Mouse (Mus musculus): ENCODE data around the gene Wdr63.

Wdr63 gene

DNA sequence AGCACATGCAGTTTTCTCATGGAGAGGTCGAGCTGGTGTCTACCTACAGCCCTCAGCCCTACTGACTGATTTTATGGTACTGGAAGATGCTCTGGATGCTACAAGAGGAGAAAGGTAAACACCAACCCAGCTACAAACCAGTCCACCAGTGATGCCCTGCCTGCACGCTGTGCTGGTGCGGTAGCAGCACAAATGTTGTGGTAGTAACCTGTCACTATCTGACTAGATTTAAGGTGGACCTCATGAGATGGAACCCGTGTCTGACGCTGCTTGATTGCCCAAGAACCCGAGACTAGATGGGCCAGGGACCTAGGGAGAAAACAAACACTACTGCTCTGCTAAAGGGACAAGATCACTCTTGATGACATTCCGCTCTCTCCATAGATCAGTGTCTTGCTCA, 50.8 kb downstream of the Wdr63 start:
- DNase-seq (ENCODE audit: low spot score in 2 of 2), result no peak

DNA sequence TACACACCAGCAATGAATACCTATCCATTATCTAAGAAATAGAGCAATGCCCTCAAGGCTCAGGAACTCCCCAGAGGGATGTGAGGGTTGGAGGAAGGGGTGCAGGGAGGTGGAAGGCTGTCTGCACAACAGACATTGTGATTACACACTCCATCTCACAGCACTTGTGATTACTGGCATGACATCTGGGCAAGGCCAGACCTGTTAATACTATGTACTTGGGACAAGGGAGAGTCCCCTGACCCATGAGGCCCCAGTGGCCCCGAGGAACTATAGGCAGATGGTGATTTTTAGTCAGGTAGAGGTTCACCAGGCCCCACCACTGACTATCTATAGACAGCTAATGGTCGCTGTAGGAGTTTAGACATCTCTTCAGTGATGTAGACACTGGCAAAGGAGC, 54.1 kb downstream of the Wdr63 start:
- DNase-seq (ENCODE audit: low spot score in 2 of 2), result no peak

DNA sequence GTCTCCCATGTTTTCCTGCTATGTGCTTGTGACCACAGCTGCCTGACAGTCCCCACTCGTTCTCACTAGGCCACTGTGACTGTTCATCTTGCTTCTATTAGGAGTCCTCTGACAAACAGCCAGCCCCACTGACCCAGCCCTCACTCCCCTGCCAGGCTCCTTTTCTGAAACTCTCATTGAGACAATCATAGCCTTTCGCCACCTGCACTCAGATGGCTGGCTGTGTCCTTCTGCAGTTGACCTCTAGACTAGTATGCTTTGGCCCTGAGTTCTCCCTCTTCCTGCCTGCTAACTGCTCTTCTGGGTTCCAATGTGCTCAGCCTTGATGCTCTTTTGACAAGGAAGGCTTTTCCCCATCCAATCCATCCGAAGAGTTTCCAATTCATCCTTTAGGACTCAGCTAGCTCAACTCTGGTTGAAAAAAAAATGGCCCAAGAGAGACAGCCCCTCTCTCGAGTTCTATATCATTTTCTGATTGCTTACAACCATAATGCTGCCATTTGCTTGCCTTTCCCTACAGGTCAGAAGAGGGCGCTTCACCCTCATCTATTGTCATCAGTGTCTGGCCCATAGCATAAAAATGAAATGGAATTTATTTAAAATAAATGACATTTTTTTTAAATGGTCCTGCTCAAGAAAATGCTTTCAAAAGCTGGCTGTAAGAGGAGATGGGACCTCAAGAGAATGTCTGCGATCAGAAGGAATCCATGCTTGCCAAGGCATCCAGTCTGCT, 54.7 kb downstream of the Wdr63 start:
- DNase-seq (ENCODE audit: low spot score in 2 of 2), result no peak

DNA sequence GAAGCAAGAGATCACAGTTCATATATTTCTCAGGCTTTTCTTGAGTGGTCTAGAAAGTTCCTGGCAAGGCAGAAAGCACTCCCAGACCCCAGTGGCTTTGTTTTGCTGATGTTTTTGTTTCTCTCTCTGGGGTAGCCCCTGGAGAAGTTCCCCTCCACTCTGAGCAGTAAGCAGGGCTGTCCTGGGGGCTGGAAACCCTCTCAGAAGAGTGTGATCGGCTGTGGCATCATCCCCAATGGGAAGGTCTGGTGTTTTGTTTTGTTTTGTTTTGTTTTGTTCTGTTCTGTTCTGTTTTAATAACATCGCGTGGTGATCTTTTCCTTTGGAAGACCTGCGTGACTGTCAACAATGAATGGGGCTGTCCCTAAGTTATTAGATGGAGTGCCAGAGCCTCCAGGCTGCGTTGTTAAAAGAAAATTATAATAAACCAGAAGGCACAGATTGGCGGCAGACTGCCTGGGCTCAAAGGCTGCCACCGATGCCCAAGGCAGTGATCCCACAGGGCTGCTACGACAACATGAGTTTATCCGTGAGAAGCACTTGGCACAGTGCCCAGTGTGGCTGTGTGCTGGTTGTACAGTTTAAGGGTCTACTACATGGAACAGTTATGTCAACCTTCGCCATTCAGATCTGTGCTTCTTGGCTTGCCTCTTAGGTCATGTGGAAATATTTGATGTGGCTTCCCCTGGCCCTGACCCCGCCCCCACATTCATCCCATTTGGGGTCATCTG, 56.5 kb downstream of the Wdr63 start:
- no peak for DNase-seq (ENCODE audit: low spot score in 2 of 2)

DNA sequence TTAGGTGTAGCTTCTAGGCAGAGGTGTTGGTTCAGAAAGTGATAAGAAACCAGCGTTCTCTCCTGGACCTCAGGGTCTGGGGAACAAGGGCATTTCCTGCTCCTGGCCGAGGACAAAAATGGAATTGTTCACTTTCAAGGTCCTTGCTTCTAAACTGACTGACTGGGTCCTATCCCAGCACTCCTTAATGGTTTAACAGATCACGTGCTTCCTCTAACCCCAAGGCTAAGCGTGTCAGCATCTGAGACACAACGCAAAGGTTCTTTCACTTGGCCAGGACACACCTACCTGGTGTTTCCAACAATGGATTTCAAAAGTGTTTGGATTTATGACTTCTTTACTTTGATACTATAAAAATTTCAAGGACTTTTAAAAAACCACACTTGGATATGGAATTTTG, 58.0 kb downstream of the Wdr63 start:
- no peak for DNase-seq (ENCODE audit: low spot score in 2 of 2)

DNA sequence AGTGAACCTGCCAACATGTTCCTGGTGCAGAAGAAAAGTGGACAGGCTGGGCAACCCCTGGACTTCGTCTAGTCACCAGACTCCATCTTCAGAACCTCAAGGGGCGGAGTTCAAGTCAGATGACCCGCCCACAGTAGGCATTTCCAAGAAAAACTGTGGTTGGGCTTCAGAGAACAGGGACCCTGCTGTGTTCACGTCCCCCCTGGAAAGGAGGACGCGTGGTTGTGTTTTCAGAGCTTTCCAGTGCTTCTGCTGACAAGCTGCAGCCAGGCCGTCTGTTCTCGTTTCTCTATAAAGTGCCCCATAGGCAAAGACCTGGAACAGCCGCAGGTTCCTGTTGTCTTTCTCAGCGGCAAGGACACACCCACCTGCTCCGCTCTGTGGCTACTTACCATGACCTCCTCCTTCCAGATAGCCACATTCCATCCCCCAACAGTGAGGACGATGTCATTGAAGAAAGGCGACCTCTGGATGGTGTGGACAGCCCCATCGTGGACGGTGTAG, 60.2 kb downstream of the Wdr63 start:
- peak; percentile 58 to 65 for DNase-seq (ENCODE audit: low spot score in 2 of 2)

DNA sequence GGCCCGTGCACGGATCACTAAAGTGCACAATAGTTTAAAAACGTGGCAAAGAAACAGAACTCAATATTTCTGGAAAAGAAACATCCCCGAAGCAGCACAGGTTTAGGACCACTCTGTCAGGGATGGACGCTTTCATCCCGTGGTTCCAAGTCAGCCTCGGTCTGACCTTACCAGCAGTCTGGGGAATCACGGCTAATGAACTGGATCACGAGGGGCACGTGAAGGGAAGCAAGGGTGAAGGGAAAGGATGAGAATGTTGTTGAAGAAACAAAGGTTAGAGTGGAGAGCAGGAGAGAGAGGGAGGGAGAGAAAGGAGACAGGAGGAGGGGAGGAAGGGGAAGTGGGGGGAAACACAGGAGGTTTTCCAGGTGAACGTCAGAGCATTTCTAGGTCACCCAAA, 61.9 kb downstream of the Wdr63 start:
- DNase-seq (ENCODE audit: low spot score in 2 of 2), result no peak

DNA sequence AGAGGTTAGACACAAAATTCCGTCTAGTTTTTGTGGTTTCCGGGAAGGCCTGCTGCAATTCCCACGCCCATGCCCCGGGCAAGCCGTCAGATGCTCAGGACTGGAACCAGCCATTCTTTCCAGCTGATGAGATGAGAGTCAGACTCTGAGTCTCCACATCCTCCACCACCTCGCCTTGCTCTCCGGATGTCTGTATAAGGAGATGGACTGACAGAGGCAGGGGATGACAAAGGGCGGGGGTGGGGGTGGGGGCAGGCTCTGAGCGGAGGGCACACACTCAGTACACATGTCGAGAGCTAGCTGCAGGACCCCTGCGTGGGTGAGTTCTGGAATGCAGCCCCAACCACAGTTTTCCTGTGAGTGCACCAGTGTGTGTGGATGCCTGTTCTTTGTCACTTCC, 63.0 kb downstream of the Wdr63 start:
- no peak for DNase-seq (ENCODE audit: low spot score in 2 of 2)

DNA sequence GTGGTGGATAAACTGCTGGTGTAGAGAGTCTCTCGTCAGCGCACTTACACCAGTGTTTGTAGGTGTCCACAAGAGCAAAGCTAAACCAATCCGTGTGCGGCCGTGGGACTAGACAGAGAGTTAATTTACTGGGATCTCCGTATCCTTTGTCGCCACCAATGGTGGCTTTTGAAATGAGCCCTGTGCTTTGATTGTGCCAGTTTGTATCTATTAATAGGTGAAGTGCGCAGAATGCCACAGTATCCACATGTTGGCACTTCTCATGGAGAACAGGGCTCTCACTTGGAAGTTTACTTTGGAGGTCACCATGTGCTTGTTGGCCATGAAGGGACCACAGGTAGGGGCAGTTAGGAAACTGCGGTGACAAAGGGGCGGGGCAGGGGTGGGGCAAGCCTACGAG, 66.5 kb downstream of the Wdr63 start:
- no peak for DNase-seq (ENCODE audit: low spot score in 2 of 2)

DNA sequence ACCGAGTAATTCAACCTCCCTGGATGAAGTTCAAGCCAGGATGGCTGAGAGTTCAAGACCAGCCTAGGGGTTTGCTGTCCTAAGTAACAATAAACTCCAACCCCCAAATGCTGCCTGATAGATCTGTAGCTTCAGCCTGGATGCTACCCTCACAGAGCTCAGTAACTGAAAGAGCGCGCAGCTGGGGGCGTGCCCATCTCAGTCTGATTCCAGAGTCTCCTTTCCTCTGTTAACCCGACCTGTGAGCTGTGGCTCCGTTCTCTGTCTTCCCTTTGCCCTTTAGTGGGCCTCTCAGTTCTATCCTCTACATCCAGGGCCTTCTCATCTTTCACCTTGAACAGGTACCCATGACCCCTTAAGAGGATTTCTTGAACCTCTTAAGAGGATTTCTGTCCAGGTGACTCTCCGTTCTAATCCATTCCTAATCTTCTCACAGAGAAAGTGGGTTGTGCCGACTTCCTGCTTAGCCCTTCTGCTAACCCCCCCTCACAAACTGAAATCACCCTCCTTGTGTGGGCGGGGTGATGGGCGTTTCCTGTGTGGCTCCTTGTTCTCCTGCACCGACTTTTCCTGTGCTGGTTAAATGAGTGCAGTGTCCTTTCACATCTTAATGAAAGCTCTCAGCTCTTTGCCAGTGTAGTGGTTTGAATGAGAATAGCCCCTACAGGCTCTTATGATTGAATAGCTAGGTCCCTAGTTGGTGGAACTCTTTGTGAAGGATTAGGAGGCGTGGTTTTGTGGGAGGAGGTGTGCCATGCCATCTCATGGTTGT, 68.6 kb downstream of the Wdr63 start:
- DNase-seq (ENCODE audit: low spot score in 2 of 2), result peak; percentile 29 to 40

DNA sequence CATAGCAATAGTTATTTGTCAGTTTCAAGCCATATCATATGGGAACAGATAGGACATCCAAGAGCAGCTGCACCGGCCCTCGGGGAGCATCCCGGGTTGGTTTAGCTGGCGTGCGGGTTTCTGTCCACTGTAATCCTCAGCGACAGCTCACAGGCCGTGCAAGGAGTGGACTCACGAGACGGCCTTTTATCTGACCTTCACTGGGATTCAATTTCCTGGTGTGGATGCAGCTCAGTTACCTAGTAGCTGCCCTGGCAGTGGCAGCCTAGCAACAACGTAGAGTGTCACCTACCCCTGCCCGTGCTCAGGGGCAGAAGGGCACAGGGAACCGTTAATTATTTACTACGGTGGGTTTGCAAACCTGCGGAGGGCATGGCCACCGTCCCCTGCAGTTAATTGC, 70.0 kb downstream of the Wdr63 start:
- no peak for DNase-seq (ENCODE audit: low spot score in 2 of 2)

DNA sequence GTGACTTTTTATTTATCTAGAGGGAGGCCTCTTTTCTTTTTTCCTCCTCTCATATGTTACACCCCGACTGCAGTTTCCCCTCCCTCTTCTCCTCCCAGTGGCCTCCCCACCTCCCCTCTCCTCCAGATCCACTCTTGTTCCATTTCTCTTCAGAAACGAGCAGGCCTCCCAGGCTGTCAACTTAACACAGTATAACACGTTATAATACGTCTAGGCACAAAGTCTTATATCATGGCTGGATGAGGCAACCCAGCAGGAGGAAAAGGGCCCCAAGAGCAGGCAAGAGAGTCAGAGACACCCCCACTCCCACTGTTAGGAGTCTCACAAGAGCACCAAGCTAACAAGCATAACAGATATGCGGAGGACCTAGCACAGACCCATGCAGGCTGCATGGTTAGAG, 75.0 kb downstream of the Wdr63 start:
- no peak for DNase-seq (ENCODE audit: low spot score in 2 of 2)

DNA sequence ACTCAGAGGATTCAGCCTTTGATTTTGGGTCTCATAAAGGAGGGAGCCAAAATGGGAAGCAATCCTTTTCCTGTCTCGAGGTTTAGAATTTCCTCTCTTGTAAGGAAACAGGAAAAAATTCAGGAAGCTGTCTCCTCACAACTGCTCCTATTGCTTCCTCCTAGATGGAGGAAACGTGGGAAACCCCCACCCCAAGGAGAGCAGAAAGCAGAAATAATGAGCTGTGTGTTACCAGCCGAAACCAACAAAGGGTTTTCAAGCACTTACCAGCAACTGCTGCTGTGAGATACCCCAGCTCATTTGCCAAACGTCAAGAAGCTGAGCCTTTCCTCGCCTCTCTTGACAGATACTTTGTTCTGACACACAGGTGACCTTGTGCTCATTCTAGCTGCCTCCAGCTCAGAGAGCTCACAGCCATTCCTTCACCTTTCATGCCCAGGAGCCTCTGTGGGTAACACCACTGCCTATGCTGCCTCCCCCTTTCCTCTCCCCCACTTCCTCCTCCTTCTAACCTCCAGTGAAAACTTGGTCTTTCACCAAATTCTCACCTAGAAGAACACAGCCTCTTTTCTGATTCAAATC, 77.6 kb downstream of the Wdr63 start:
- no peak for DNase-seq (ENCODE audit: low spot score in 2 of 2)

DNA sequence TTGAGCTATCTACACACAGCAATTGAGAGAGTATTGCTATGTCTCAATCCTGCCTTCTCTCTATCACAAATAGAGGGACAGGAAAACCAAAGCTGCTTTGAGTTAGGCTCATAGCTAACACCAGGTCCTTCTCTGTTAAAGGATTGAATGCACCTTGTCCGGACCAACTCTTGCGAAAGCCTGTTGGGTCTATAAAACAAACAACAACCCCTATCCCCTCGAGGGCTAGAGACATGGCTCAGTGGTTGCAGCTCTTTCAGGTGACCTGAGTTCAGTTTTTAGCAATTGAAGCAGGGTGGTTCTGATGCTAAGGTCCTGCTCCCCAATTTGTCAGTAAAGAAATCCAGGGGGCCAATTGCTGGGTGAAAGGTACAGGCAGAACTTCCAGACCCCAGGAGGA, 78.7 kb downstream of the Wdr63 start:
- no peak for DNase-seq (ENCODE audit: low spot score in 2 of 2)

DNA sequence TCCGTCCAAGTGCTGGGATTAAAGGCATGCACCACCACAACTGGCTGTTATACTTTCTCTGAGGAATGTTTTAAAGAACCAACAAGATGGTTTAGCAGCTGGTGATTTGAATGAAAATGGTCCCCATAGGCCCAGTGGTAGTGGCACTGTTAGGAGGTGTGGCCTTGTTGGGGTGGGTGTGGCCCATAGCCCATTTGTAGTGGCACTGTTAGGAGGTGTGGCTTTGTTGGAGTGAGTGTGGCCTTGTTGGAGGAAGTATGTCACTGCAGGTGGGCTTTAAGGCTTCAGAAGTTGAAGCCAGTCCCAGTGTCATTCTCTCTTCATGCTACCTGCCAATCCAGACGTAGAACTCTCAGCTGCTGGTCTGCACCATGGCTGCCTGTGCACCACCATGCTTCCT, 79.5 kb downstream of the Wdr63 start:
- DNase-seq (ENCODE audit: low spot score in 2 of 2), result no peak

DNA sequence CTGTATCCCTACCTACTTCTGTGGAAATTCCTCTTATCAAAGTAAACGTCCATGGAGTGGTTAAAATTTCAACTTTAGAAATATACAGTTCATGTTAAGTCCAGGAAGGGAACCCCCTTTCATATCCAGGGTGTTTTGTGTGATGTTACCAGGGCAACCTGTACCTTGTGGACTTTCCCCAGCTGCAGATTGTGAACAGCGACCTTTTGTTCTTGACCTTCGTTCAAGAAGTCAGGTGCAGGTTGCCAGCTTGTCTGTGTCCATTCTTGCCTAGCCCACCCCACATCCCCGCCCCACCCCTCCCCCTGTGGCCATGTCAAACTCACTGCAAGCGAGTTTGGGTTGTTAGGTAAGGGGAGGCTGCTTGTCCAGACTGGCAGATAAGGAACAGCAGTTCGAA, 80.8 kb downstream of the Wdr63 start:
- DNase-seq (ENCODE audit: low spot score in 2 of 2), result no peak

DNA sequence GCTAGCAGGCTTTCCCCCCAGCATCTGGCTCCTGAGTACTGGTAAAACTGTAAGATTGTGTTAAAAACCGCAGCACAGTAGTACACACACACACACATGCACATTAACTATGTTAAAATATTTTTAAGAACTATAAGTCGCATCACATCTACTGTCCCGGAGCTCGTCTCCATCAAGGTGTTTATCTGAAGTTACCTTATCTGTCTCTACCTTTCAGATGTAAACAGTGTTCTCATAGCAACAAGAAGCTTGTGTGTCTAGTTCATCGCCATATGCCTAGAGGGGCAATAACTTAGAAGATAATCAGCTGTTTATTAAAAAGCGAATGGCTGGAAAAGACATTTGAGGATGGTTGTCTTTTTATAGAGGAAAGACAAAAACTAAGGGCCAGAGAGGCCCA, 82.4 kb downstream of the Wdr63 start:
- no peak for DNase-seq (ENCODE audit: low spot score in 2 of 2)

DNA sequence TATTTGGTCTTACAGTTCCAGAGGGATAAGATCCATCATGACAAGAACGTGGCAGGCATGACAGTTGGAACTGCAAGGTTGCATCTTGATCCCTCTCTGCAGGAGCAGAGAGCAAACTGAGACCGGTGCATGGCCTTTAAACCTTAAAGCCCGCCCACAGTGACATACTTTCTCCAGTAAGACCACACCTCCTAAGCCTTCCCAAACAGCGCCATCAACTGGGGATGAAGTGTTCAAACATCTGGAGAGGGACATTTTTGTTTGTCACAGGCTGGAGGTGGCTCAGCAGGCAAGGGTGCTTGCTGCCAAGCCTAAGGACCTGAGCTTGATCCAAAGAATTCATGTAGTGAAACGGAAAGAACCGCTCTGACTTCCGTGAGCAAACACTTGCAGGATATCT, 83.2 kb downstream of the Wdr63 start:
- no peak for DNase-seq (ENCODE audit: low spot score in 2 of 2)

DNA sequence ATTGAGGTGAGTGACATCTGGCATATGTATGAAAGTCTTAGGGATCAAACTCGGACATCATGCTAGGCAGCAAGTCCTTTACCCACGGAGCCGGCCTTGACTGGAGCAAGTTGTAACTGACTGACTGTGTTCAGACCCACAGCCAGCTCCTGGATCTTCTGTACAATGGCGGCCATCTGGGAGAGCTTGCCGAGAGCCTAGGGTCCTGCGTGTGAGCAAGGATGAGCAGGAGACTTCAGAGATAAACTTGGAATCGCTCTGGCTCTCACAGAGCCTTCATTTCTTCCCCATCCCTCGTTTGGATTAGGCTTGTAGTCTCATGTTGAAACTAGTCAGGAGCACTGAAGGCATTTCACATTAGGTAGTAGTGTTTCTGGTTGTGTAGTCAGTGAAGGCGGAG, 85.7 kb downstream of the Wdr63 start:
- DNase-seq (ENCODE audit: low spot score in 2 of 2), result no peak

DNA sequence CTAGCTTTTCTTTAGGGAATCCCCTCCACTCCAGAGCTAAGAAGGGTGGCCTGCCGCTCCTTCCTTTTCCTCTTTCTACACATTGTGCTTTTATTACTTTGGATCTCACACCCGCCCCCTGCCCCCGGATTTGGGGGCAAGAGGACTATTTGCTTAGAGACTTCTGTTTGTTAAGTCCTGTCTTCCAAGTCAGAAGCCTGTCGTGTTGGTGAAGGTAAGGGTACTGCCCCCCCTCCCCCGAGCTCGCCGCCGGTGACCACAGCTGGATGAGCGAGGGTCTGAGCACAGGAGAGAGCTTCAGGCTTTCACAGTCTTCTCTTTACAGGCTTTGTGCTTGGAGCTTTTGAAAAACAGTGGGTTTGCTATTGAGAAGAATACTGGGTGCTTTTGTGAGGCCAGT, 90.4 kb downstream of the Wdr63 start:
- no peak for DNase-seq (ENCODE audit: low spot score in 2 of 2)

DNA sequence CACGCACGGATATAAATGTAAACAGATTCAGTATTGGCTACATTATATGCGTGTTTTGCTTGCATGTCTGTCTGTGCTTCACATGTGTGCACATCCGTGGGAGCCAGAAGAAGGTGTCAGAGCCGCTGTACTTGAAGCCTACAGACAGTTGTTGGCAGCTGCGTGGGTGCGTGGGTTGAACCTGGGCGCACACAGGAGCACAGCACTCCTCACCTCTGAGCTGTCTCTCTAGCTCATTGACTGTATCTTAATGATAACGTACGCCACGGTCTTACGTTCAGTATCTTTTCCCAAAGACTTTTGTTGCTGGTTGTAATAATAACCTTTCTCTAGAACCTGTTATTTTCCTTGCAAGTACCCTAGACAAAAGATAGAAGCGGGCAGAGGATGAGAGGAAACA, 91.0 kb downstream of the Wdr63 start:
- no peak for DNase-seq (ENCODE audit: low spot score in 2 of 2)

DNA sequence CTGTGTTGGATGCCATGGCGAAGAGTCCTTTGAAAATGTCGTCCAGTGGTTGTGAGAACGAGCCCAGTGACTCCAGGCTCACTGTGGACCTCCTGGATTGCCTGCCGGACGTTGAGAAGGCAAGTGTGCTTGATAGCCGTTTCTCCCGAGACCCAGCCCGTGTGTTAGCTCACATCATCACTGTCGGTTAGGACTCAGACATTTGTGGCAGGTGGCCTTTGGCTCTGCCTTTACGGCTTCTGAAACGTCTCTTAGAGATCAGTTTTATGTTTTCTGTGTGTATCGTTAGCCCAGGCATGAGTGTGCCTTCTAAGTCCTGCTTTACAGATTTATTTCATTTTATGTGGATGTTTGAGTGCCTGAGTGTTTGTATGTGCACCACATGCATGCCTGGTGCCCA, 93.6 kb downstream of the Wdr63 start:
- no peak for DNase-seq (ENCODE audit: low spot score in 2 of 2)
